Mouse (Mus musculus): ENCODE data around the gene Vmn2r18.

The Vmn2r18 gene

GRCm38 (mm10) chr5:151605921-151606320 lies at the start of gene Vmn2r18:
Gene Vmn2r18, minus strand, starts transcription at chr5:151606021.
- DNase-seq (ENCODE audit: low spot score in 2 of 2) = no peak

- no peak for DNase-seq (ENCODE audit: low spot score in 2 of 2)
Observed at GRCm38 (mm10) chr5:151651411-151651784, 45.6 kb upstream of the Vmn2r18 start.

- peak; percentile 92 to 97 for DNase-seq (ENCODE audit: low spot score in 2 of 2)
Observed at GRCm38 (mm10) chr5:151650700-151651410, 45.0 kb upstream of the Vmn2r18 start, which contains the start of gene Rfc3. Gene Rfc3, minus strand, starts transcription at chr5:151651242.

DNA sequence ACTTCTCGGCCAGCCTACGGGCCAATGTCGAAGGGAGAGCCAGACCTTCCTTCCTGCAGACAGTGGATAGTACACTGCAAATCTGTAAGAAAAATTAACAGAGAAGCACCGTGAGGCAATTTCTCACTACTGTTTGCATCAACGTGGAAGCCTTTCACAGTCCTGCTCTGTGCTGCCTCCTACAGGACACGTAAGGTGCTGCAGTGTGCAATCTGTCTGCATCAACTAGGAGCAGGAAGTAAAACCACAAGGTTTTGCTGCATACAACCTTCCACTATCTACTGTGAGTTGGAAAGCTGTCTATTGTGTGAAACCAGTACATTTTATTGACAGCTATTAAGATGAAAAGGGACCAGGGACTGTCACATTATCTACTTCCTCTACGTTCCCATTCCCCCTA lies 39.0 kb upstream of the Vmn2r18 start:
- no peak for DNase-seq (ENCODE audit: low spot score in 2 of 2)

DNA sequence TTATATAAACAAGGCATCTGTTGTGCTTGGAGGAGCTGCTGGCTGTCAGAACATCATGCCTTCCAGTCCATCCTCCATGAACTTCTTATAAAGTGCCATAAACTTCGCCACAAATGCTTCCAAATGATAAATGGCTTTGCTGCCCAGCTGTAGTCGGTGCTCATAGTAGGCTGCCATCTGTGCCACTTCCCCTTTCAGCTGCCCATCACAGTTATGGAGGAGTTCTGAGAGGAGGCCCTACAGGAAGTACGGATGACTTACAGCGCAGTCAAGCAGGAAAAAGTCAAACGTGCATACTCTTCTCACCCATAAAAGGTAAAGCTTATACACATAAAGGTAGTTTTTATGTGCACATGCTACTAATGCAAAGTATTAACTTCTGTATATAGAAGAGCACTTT lies 37.0 kb upstream of the Vmn2r18 start:
- DNase-seq (ENCODE audit: low spot score in 2 of 2) = no peak

- DNase-seq (ENCODE audit: low spot score in 2 of 2) = no peak
Observed at GRCm38 (mm10) chr5:151642102-151642501, 36.3 kb upstream of the Vmn2r18 start.

DNA sequence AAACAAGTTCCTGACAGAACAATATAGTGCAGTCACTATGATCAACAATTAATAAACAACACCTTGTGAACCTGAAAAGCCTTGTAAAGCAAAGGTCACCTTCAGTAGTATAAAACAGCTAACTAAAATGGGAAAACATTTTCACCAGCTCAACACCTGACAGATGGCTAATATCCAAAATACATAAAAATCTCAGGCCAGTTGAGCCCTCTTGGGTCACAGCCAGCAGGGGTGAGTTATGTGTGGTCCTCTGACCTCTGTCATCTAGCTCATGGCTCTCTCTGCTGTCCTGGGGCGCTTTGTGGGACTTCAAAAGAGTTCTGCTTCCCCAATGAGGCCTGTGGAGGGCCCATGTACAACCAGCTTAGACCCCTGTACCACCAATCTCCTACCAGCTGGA lies 4.1 kb downstream of the Vmn2r18 start:
- DNase-seq (ENCODE audit: low spot score in 2 of 2) = no peak

All from cerebellum, postnatal 4 days (tissue).